Mouse (Mus musculus): ENCODE measurements around the gene Rassf3. TPM values are rescaled to one million over a fixed set of nuclear protein-coding genes. Genes with fewer than 3 reads are reported as not detected.

Gene Rassf3
- polyA plus RNA-seq, 1 experiment from 2014 or later: 21.0 TPM

GRCm38 (mm10) chr10:121376530-121377271 is 99.4 kb downstream of the Rassf3 start:
- DNase-seq (no peak), ATAC-seq (ENCODE audit: insufficient read depth) (no peak)
- Histone ChIP-seq H3K9ac (no peak overlapping the region), H3K27ac (ENCODE audit: low read depth) (no peak overlapping the region), H3K4me3 (ENCODE audit: low read depth, low read length) (no peak overlapping the region), H3K27me3 (ENCODE audit: insufficient read depth, low read length) (no peaks in the 10 kb centered on the region), H3K4me1 (ENCODE audit: insufficient read depth) (no peaks in the 10 kb centered on the region), H3K4me2 (no peak overlapping the region), H3K36me3 (ENCODE audit: insufficient read depth) (peaks cover 58% of the 10 kb centered on the region), H3K9me3 (ENCODE audit: low read depth, low read length) (no peaks in the 10 kb centered on the region)
- TF ChIP-seq CTCF (IDR thresholded peaks at IDR 0.05; ENCODE audit: low read depth): no peak
- WGBS: 79% methylated on average over 24 of the region's 24 CpGs

DNA sequence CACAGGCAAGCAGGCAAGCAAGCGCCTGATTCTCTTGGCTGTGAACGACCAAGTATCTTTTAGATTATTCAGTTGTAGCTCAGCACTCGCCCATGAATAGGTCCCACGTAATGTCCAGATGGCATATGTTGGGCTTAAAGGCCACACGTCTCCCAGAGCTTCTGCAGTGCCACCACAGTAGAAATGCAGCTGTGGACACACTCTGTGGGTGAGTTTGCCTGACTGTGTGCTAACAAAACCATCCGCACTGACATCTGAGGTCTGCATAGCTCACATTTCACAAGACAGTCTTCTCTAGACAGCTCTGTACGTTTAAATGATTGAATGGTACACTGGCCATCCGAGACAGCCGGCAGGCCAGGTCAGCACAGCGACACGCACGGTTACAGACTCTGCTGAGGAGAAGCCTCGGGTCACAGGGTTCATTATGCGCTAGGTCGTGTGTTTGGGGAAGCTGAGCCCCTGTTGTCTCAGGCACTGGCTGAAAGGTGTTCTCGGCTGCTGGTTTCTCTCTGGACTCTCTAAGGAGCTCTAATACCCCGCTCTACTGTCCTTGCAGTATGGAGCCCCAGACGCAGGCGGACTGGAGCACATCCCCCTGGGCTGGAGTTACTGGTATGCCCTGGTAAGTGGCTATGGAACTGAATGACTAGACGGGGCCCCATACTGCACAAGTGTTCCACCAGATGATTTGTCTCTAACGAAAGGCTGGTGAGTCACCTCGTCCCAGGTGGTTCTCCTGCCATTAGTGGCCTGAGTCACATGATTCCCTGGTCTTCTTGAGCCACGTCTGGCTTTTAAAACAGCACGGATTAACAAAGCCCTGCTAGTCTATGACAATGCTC is 100.3 kb downstream of the Rassf3 start:
- 66% methylated on average over 24 of the region's 24 CpGs for WGBS
- ATAC-seq (ENCODE audit: insufficient read depth): no peak

GRCm38 (mm10) chr10:121374693-121375620 is 101.2 kb downstream of the Rassf3 start:
- no peaks in the 10 kb centered on the region for H3K9me3 ChIP-seq (ENCODE audit: low read depth, low read length)
- ATAC-seq (ENCODE audit: insufficient read depth): peak; percentile 43; the same call in 1 of the 2 replicates
- H3K27ac ChIP-seq (ENCODE audit: low read depth): no peak overlapping the region
- H3K4me3 ChIP-seq (ENCODE audit: low read depth, low read length): no peak overlapping the region
- no peak for TF ChIP-seq CTCF (IDR thresholded peaks at IDR 0.05; ENCODE audit: low read depth)
- no peak overlapping the region for H3K4me2 ChIP-seq
- H3K36me3 ChIP-seq (ENCODE audit: insufficient read depth): peaks cover 61% of the 10 kb centered on the region
- 76% methylated on average over 17 of the region's 17 CpGs for WGBS
- H3K4me1 ChIP-seq (ENCODE audit: insufficient read depth): no peaks in the 10 kb centered on the region
- H3K27me3 ChIP-seq (ENCODE audit: insufficient read depth, low read length): no peaks in the 10 kb centered on the region
- DNase-seq: peak; percentile 38
- no peak overlapping the region for H3K9ac ChIP-seq

More for the DNA sequence above, 100.3 kb downstream of the Rassf3 start:
- no peak overlapping the region for H3K9ac ChIP-seq
- TF ChIP-seq CTCF (IDR thresholded peaks at IDR 0.05; ENCODE audit: low read depth): no peak
- H3K4me1 ChIP-seq (ENCODE audit: insufficient read depth): no peaks in the 10 kb centered on the region
- no peak overlapping the region for H3K4me2 ChIP-seq
- no peaks in the 10 kb centered on the region for H3K27me3 ChIP-seq (ENCODE audit: insufficient read depth, low read length)
- H3K9me3 ChIP-seq (ENCODE audit: low read depth, low read length): no peaks in the 10 kb centered on the region
- H3K27ac ChIP-seq (ENCODE audit: low read depth): no peak overlapping the region
- no peak overlapping the region for H3K4me3 ChIP-seq (ENCODE audit: low read depth, low read length)
- peaks cover 56% of the 10 kb centered on the region for H3K36me3 ChIP-seq (ENCODE audit: insufficient read depth)
- no peak for DNase-seq

- Histone ChIP-seq H3K4me1 (ENCODE audit: insufficient read depth) (no peaks in the 10 kb centered on the region), H3K36me3 (ENCODE audit: insufficient read depth) (peaks cover 57% of the 10 kb centered on the region), H3K4me3 (ENCODE audit: low read depth, low read length) (no peak overlapping the region), H3K9me3 (ENCODE audit: low read depth, low read length) (no peaks in the 10 kb centered on the region), H3K27ac (ENCODE audit: low read depth) (no peak overlapping the region), H3K9ac (no peak overlapping the region), H3K4me2 (no peak overlapping the region), H3K27me3 (ENCODE audit: insufficient read depth, low read length) (no peaks in the 10 kb centered on the region)
- no peak for ATAC-seq (ENCODE audit: insufficient read depth)
- DNase-seq: no peak
- WGBS: 71% methylated on average over 12 of the region's 12 CpGs
- TF ChIP-seq CTCF (IDR thresholded peaks at IDR 0.05; ENCODE audit: low read depth): no peak
These were observed 102.1 kb downstream of the Rassf3 start for GRCm38 (mm10) chr10:121374013-121374412.

DNA sequence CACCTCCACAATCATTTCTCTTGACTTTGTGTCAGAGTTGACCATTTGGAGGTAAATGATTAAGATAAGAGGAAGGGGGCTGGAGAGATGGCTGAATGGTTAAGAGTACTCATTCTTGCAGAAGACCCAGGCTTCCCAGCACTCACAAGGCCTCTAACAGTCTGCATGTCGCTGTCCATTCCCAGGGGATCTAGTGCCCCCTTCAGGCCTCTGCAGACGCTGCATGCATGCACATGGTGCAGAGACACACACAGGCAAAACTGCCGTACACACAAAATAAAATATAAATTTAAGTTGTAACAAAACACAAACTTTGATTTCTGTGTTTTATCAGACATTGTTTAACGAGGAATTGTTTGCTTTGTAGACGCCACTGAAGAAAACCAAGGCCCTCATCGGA is 105.4 kb downstream of the Rassf3 start:
- H3K36me3 ChIP-seq (ENCODE audit: insufficient read depth): peaks cover 26% of the 10 kb centered on the region; the same call in 1 of the 2 replicates
- H3K4me1 ChIP-seq (ENCODE audit: insufficient read depth): peaks cover 5% of the 10 kb centered on the region
- H3K4me2 ChIP-seq: no peak overlapping the region
- no peaks in the 10 kb centered on the region for H3K27me3 ChIP-seq (ENCODE audit: insufficient read depth, low read length)
- DNase-seq (no peak), ATAC-seq (ENCODE audit: insufficient read depth) (no peak)
- peak; percentile 50 for TF ChIP-seq CTCF (IDR thresholded peaks at IDR 0.05; ENCODE audit: low read depth)
- H3K9me3 ChIP-seq (ENCODE audit: low read depth, low read length): no peaks in the 10 kb centered on the region
- 88% methylated on average over 6 of the region's 6 CpGs for WGBS
- H3K27ac ChIP-seq (ENCODE audit: low read depth): no peak overlapping the region
- no peak overlapping the region for H3K9ac ChIP-seq
- H3K4me3 ChIP-seq (ENCODE audit: low read depth, low read length): no peak overlapping the region

DNA sequence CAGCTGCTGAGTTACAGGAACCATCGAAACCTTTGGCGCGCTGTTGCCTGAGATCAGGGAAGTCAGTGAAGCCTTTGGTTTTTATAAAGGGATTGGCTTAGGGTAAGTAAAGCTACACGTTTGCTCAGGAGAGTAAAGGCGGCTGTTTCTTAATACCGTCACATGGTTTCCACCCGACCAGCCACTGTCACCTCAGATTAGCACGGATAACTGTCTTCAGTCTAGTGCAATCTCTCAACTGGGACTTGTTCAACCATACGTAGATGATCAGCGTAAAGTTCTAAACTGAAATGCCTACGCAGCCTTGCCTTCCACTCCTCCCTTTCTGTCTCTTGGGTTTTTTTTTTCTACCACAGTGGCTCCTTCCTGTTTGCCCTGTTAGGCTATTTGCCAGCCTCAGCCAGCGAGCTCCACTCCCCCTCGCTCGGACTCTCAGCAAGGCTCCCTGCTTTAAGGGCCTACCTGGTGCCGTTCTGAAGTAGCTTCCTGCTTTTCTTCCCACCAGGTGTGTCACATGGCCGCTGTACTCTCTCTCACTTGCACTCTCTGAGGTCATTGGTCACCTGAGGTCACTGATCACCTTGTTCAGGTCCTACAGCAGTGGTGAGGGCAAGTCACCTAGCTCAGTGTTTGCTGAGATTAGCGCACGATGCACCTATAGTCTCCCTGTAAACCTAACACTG is 107.2 kb downstream of the Rassf3 start:
- peaks cover 22% of the 10 kb centered on the region; the same call in 1 of the 2 replicates for H3K36me3 ChIP-seq (ENCODE audit: insufficient read depth)
- H3K9me3 ChIP-seq (ENCODE audit: low read depth, low read length): no peaks in the 10 kb centered on the region
- H3K27me3 ChIP-seq (ENCODE audit: insufficient read depth, low read length): no peaks in the 10 kb centered on the region
- H3K4me2 ChIP-seq: no peak overlapping the region
- no peak overlapping the region for H3K27ac ChIP-seq (ENCODE audit: low read depth)
- WGBS: 79% methylated on average over 18 of the region's 18 CpGs
- no peak for DNase-seq
- no peak overlapping the region for H3K9ac ChIP-seq
- ATAC-seq (ENCODE audit: insufficient read depth): no peak
- no peak for TF ChIP-seq CTCF (IDR thresholded peaks at IDR 0.05; ENCODE audit: low read depth)
- H3K4me1 ChIP-seq (ENCODE audit: insufficient read depth): peaks cover 9% of the 10 kb centered on the region
- H3K4me3 ChIP-seq (ENCODE audit: low read depth, low read length): no peak overlapping the region

All from lung, embryonic 14.5 days (tissue).